Mouse (Mus musculus): Measurements from ENCODE around the gene Ddx18. TPM values are rescaled to one million over a fixed set of nuclear protein-coding genes. Genes with fewer than 3 reads are reported as not detected.

Gene Ddx18
- polyA plus RNA-seq, 1 experiment from 2014 or later = 53.3 TPM

- Histone ChIP-seq H3K4me1 (ENCODE audit: control insufficient read depth, insufficient read depth, low read length) (no peaks in the 10 kb centered on the region), H3K9me3 (replicated peaks; ENCODE audit: control insufficient read depth, low read length) (no peaks in the 10 kb centered on the region; the same call in 1 of the 2 replicates), H3K36me3 (ENCODE audit: control insufficient read depth, insufficient read depth, low read length) (no peaks in the 10 kb centered on the region), H3K9ac (ENCODE audit: low read length) (no peak overlapping the region), H3K27ac (ENCODE audit: low read length) (no peak overlapping the region), H3K4me2 (ENCODE audit: low read depth, low read length) (no peak overlapping the region), H3K27me3 (ENCODE audit: control insufficient read depth, insufficient read depth, low read length) (no peaks in the 10 kb centered on the region), H3K4me3 (replicated peaks; ENCODE audit: low read length) (no peak overlapping the region)
- WGBS = 88% methylated on average over 19 of the region's 19 CpGs
- no peak for ATAC-seq (ENCODE audit: insufficient read depth, low FRiP score)
These were observed 57.2 kb downstream of the Ddx18 start for GRCm38 (mm10) chr1:121510420-121511140.

GRCm38 (mm10) chr1:121508729-121509128 is 59.1 kb downstream of the Ddx18 start:
- Histone ChIP-seq H3K9ac (ENCODE audit: low read length) (no peak overlapping the region), H3K4me3 (replicated peaks; ENCODE audit: low read length) (no peak overlapping the region), H3K9me3 (replicated peaks; ENCODE audit: control insufficient read depth, low read length) (no peaks in the 10 kb centered on the region; the same call in 1 of the 2 replicates), H3K27ac (ENCODE audit: low read length) (no peak overlapping the region), H3K4me1 (ENCODE audit: control insufficient read depth, insufficient read depth, low read length) (no peaks in the 10 kb centered on the region), H3K4me2 (ENCODE audit: low read depth, low read length) (no peak overlapping the region), H3K36me3 (ENCODE audit: control insufficient read depth, insufficient read depth, low read length) (no peaks in the 10 kb centered on the region), H3K27me3 (ENCODE audit: control insufficient read depth, insufficient read depth, low read length) (no peaks in the 10 kb centered on the region)
- no peak for ATAC-seq (ENCODE audit: insufficient read depth, low FRiP score)
- 77% methylated on average over 2 of the region's 2 CpGs for WGBS

Other genes starting within 250 kb of the Ddx18 start
- 27.9 and 29.6 TPM in 2 replicates for gene Insig2, start 235.4 kb downstream of the Ddx18 start, polyA plus RNA-seq (2015; fragmentation: Nextera tagmentation; extraction: Ambion mirVana)
- gene Ccdc93, start 136.9 kb downstream of the Ddx18 start, polyA plus RNA-seq (2015; fragmentation: Nextera tagmentation; extraction: Ambion mirVana) = 11.2 and 12.6 TPM in 2 replicates
- gene Htr5b, start 39.5 kb downstream of the Ddx18 start, polyA plus RNA-seq (2015; fragmentation: Nextera tagmentation; extraction: Ambion mirVana) = 0.37 and 0.40 TPM in 2 replicates